Mouse (Mus musculus) spleen, postnatal 4 days (tissue): ENCODE measurements at regions not wholly inside any gene's neighbourhood (a gene's known extent, or its start where the extent isn't known, plus 50 kb on each side); places are given as distances from the start of the nearest gene placed in this dataset.

Source experiments
- DNase-seq, 2 experiments: peaks; one replicate each; pipeline ENCODE4 v3.0.0; 2022; ENCODE audit warnings: low spot score in 2 of 2

DNA sequence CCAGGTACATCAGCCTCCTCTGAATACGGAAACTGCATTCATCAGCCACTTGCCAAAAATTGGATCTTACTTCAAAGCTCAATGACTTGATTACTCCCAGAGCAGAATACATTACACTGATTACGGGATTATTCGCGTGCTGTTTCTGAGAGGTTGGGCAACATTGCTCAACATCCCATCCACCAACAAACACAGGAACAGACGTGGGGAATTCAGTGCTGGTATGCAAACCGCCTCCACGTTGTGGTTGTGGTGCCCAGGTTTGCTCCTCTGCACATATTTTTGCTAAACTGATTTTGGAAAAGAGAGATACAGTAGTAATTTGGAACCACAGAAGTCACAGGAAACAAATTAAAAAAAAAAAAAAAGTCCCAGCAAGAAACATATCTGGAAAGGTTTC lies 266.9 kb downstream of the Dhx15 start:
- DNase-seq, result no peak

GRCm38 (mm10) chr5:51922973-51923372 lies 267.3 kb downstream of the Dhx15 start:
- DNase-seq, result no peak

DNA sequence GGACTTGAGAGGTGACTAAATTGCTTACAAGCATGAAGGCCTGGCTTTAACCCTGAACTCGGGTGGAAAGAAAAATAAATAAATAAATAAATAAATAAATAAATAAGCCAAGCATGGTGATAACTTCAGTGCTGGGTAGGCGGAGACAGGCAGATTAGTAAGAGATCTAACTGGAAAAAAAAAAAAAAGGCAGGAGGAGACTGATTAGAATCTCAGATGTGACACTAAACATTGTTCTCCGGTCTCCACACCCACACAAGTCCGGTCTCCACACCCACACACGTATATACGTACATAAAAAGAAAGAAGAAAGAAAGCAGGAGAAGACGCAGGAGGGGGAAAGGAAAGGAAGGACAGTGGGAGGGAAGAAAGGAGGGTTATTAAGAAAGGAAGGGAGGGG lies 267.8 kb downstream of the Dhx15 start:
- DNase-seq, result no peak

DNA sequence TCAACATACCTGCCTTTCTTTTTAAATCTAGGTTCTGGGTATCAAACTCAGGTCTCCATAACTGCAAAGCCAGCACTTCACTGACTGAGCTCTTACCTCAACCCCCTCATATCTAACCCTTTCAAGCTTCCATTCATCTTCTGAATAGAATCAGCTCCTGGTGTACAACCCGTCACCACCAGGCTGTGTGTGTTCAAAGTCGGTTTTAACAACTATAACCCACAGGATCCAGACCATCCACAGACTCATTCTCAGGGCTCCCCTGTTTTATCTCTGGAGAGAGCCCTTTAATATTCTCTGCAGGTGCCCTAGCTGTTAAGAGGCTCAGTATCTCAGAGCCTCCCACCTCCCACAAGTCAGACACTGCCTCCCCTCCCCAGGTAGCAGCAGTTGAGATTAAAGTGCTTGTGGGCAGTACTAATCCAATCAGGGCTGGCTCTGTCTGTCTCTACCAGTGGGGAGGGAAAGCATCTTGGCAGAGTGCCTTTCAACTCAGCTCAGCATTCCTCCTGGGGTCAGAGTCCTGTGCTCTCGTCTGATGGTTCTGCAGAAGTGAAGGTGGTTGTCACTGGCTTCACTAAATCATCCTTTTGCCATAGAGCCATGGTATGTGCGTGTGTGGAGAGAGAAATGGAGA lies 272.4 kb downstream of the Dhx15 start:
- no peak for DNase-seq

GRCm38 (mm10) chr5:51914731-51915130 lies 275.6 kb downstream of the Dhx15 start:
- no peak for DNase-seq

GRCm38 (mm10) chr5:51908861-51909260 lies 281.5 kb downstream of the Dhx15 start:
- peak; percentile 27 to 72 for DNase-seq

DNA sequence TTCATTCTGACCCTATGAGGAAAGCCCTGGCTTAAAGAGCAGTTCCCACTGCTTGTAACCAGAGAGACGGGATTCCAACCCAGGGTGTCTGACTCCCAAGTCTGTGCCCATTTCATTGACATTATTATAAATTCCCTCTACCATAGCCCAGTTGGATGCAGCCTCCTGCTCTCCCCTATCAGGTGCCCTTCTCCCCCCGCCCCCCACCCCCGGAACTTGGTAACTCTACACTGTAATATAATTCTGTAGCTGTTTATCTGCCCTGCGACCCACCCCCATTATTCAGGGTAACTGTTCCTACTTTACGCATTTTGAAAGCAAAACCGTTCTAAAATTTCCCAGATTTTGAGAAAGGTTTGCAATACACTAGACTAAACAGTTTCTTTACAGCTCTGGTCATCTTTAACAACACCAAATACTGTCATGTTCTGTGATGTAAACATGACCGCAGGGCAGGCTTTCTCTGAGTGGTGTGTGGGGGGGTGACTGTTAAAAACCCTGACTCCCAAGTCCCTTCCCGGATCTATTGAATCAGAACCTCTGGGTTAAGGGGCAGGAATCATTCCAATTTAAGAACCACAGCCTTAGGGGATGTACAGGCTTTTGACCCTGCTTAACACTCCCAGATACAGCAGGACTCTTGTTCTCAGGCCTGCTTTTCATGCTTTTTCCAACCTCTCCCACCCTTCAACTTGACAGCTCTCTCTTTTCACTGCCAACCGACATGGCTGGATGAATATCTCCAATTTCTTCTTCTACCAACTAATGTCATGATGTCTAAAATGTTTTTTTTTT lies 283.8 kb downstream of the Dhx15 start:
- no peak for DNase-seq

DNA sequence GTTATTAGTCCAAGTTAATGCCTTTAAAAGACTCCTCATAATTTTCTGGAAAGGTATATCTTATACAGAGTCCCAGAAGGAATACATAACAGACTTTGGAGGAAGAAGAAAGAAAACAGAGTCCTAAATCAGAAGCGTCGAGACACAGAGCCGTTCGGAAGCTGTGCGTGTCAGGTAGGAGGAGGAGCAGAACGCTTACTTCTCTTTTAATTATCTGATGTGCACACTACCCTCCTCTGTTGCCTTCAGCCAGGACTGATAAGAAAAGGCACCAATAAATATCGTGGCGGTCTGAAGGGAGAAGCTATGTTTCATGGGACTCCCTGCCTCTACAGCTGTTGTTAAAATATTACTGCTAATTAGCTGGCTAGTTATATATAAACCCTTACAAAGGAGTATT lies 296.2 kb downstream of the Dhx15 start:
- DNase-seq, result no peak

- no peak for DNase-seq
These were observed 299.0 kb downstream of the Dhx15 start for GRCm38 (mm10) chr5:51891341-51891740.

DNA sequence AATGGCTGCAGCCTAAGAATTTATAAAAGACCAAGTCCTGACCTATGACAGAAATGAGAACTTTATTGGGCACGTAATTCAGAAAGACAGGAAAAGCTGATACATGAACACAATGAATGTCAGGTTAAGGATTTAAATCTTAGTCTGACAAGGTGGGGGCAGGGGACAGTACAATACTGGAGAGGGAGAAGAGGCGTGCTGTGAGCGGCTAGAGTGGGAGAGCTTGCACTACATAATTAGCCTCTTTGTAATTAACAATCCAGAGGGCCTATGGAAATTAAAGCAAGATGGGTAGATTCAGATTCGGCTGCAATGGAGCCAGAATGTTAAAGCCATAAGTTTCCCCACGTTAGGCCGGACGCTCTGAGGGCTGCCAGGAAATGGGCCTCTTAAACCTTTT lies 301.9 kb downstream of the Dhx15 start:
- no peak for DNase-seq

- DNase-seq, result no peak
These were observed 307.7 kb downstream of the Dhx15 start for GRCm38 (mm10) chr5:51882594-51882993.

DNA sequence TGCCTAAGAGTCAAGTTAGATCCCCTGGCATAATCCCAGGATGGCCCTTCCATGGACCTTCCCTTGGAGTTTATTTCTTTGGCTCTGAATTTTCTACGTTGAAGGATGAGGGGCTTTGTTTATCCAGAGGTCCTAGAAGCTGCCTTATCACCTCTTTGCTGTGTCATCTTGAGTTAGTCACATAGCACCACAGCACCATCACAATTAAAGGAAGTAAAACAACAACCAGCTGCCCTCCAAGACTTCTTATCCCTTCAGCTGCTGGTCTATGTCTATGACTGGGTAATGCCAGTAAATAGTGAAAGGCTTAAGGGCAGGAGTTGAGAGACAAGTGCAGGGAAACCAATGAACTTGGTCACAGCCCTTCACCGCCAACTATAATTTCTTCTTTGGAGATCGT lies 308.1 kb downstream of the Dhx15 start:
- DNase-seq, result no peak

DNA sequence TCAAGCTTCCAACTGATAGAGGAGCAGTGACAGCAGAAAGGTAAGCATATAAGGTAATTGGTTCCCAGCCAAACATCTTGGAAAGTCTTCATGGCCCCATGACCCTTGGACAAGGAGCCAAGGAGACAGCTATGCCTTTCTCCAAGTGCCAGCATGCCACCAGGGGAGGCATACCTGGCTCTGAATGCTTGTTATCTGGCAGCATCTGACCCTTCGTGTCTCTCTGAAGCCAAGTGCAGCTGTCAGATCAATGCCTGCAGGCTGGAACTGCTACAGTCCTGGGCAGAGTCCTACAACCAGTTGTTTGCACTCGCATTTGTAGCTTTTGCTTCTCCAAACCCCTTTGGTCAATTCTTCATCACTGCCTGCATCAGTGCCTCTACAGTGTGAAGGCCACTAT lies 309.3 kb upstream of the Ppargc1a start:
- no peak for DNase-seq

DNA sequence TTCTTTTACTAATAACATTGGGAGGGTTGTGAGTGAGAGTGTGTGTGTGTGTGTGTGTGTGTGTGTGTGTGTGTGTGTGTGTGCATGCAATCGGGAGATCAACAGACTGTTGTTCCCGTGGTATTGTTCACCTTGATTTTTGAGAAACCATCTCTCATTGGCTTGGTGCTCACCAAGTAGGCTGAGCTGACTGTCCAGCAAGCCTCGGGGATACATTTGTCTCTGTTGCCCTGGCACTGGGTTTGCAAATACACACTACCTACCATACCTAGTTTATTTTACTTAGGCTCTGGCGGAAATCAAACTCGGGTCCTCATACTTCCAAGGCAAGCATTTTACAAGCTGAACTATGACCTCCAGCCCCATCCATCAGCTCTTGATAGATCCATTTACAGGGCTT lies 306.0 kb upstream of the Ppargc1a start:
- DNase-seq, result no peak

DNA sequence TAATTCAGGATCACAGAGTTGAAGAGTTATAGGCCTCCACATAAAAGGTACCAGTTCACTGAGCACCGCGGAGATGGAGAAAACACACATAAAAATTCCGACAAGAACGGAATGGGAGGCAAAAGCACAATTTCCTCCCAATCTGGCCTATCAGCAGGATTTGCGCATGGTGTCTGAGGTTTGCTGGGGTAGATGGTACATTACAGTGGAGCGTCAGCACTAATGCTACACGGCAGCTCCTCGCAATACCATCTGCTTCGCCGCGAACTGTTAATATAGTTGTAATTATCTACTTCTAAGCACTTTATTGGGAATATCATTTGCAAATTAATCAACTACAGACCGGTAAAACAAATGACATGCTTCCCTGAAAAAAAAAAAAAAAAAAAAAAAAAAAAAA lies 304.2 kb upstream of the Ppargc1a start:
- DNase-seq, result no peak

DNA sequence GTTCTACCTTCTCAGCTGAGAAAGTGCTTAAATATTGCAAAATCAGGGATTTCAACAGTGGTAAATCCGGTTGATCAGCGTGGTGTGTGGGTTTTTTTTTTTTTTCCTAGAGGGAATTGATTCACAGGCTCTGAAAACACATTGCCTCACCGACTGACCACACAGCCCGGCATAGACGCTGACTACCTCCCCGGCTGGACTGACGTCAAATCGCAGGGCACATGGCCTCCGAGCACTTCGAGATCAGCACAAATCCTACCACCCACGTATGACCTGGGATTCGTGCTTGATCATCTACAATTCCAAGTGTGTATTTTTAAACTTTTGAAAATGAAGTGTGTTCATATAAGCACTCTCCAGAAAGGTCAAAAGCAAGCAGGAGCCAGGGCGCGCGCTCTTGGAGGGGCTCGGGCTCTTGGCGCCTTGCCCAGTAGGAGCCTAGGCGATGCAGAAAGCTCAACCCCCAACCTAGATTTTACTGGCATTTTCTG lies 300.7 kb upstream of the Ppargc1a start:
- no peak for DNase-seq

GRCm38 (mm10) chr5:51866002-51866401 lies 298.5 kb upstream of the Ppargc1a start:
- DNase-seq, result no peak

GRCm38 (mm10) chr5:51860496-51860895 lies 293.0 kb upstream of the Ppargc1a start:
- DNase-seq, result no peak

GRCm38 (mm10) chr5:51853456-51854124 lies 286.1 kb upstream of the Ppargc1a start:
- DNase-seq, result no peak

GRCm38 (mm10) chr5:51850091-51850490 lies 282.6 kb upstream of the Ppargc1a start:
- DNase-seq, result no peak

DNA sequence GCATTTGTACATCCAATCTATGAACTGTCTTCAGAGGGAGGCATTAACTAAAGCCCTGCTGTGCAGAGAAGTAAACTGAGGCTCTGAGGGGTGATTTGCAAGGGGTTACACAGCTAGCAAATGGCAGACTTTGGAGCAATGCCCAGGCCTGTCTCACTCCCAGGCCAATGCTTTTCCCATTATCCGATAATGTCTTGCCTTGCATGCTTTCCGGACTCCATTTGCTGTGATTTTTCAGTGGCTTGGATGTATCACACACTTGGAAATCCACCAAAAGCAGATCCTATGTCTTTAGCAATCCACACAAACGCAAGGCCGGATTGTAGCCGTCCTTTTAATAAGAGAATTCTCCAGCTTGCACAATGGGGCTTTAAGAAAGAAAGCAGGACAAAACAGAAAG lies 281.7 kb upstream of the Ppargc1a start:
- no peak for DNase-seq

DNA sequence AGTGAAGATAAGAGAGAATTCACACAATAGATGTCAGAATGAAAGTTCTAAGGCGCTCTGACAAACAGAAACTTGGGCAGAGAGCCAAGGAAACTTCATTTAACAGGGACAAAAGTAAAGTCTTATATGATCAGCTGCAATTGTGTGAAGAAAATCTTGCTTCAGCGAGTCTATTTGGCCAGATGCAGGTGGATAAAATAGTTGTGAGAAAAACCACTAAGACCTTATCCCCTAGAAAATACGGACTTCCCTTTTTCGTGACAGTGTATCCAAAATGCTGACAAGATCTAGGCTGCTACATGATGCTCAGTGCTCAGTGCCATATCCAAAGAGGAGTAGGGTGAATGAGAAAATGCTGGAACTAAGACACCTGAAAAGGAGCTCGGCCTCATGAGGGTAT lies 274.7 kb upstream of the Ppargc1a start:
- no peak for DNase-seq

- no peak for DNase-seq
These were observed 274.2 kb upstream of the Ppargc1a start for GRCm38 (mm10) chr5:51841763-51842162.
